Mouse (Mus musculus) MEL (cell line): ENCODE measurements at regions not wholly inside any gene's neighbourhood (a gene's known extent, or its start where the extent isn't known, plus 50 kb on each side); places are given as distances from the start of the nearest gene placed in this dataset.

Source experiments
- DNase-seq: peaks from one replicate; pipeline ENCODE4 v3.0.0; 2011; ENCODE audit warnings: low read depth, low spot score
- H3K27ac ChIP-seq: 2 replicates; pipeline ENCODE4 v1.5.1; 2012; ENCODE audit warnings: low read depth, mild to moderate bottlenecking, control low read depth, low read length, moderate library complexity; ENCODE audit not compliant: control insufficient read depth
- H3K27me3 ChIP-seq, 2 experiments: fragments of 150-350 bp in 1 of 2; sonication (generic) in 1 of 2; 2 replicates each; pipeline ENCODE4 v1.6.1; 2012; ENCODE audit warnings: low read length in 2 of 2, mild to moderate bottlenecking in 2 of 2, improper control_type of control experiment in 1 of 2, moderate library complexity in 1 of 2; ENCODE audit not compliant: insufficient read depth in 2 of 2, control insufficient read depth in 1 of 2
- H3K36me3 ChIP-seq, 2 experiments: 2 replicates each; pipeline ENCODE4 v1.6.1; 2012 to 2014; ENCODE audit warnings: low read length in 2 of 2, improper control_type of control experiment in 1 of 2, inconsistent platforms in 1 of 2, mild to moderate bottlenecking in 1 of 2; ENCODE audit not compliant: insufficient read depth in 2 of 2, control insufficient read depth in 1 of 2
- H3K4me1 ChIP-seq, 2 experiments: fragments of 150-350 bp in 1 of 2; sonication (generic) in 1 of 2; 2 replicates each; pipeline ENCODE4 v1.6.1; 2012; ENCODE audit warnings: low read length in 2 of 2, improper control_type of control experiment in 1 of 2, mild to moderate bottlenecking in 1 of 2; ENCODE audit not compliant: insufficient read depth in 2 of 2, control insufficient read depth in 1 of 2
- H3K4me3 ChIP-seq, 2 experiments: fragments of 150-350 bp in 1 of 2; sonication (generic) in 1 of 2; 2 replicates each; pipeline ENCODE4 v1.5.1; 2012; ENCODE audit warnings: low read depth in 2 of 2, low read length in 2 of 2, mild to moderate bottlenecking in 2 of 2, moderate library complexity in 2 of 2, control low read depth in 1 of 2, improper control_type of control experiment in 1 of 2; ENCODE audit not compliant: control insufficient read depth in 1 of 2, insufficient read depth in 1 of 2
- H3K79me2 ChIP-seq: 2 replicates; pipeline ENCODE4 v1.6.1; 2012; ENCODE audit warnings: mild to moderate bottlenecking, low read length, moderate library complexity; ENCODE audit not compliant: control insufficient read depth, poor library complexity, insufficient read depth
- H3K9ac ChIP-seq: 2 replicates; pipeline ENCODE4 v1.6.1; 2012; ENCODE audit warnings: low read depth, mild to moderate bottlenecking, control low read depth, low read length, moderate library complexity; ENCODE audit not compliant: control insufficient read depth, poor library complexity, severe bottlenecking
- H3K9me3 ChIP-seq: fragments of 150-350 bp; sonication (generic); replicated peaks from 2 replicates; pipeline ENCODE4 v1.6.1; 2012; ENCODE audit warnings: mild to moderate bottlenecking, low read length, improper control_type of control experiment, moderate library complexity; ENCODE audit not compliant: insufficient read depth
- CHD2 ChIP-seq: IDR thresholded peaks from 2 replicates; pipeline ENCODE4 v1.6.1; 2011; ENCODE audit warnings: low read length, improper control_type of control experiment
- CTCF ChIP-seq, 3 experiments: IDR thresholded peaks in 2 of 3; conservative IDR thresholded peaks in 1 of 3; 2 replicates each; pipeline ENCODE4 v1.5.1; 2011 to 2012; ENCODE audit warnings: low read length in 3 of 3, low read depth in 2 of 3, mild to moderate bottlenecking in 2 of 3, improper control_type of control experiment in 1 of 3, inconsistent platforms in 1 of 3, mixed read lengths in 1 of 3, moderate library complexity in 1 of 3; ENCODE audit not compliant: control insufficient read depth in 1 of 3, insufficient read depth in 1 of 3, poor library complexity in 1 of 3, severe bottlenecking in 1 of 3
- E2F4 ChIP-seq: IDR thresholded peaks from 2 replicates; pipeline ENCODE4 v1.6.1; 2011; ENCODE audit warnings: low read depth, low read length, improper control_type of control experiment, borderline replicate concordance
- EP300 ChIP-seq, 2 experiments: IDR thresholded peaks; 2 replicates each; pipeline ENCODE4 v1.6.1; 2011; ENCODE audit warnings: improper control_type of control experiment in 2 of 2, low read length in 2 of 2, low read depth in 1 of 2, mild to moderate bottlenecking in 1 of 2
- ETS1 ChIP-seq: IDR thresholded peaks from 2 replicates; pipeline ENCODE4 v1.6.1; 2012; ENCODE audit warnings: low read depth, mild to moderate bottlenecking, inconsistent platforms, low read length, improper control_type of control experiment, moderate library complexity
- MEF2A ChIP-seq: IDR thresholded peaks from 2 replicates; pipeline ENCODE4 v1.6.1; 2014; ENCODE audit warnings: low read depth, mild to moderate bottlenecking, inconsistent platforms, low read length, improper control_type of control experiment; ENCODE audit not compliant: poor library complexity, insufficient replicate concordance, severe bottlenecking; ENCODE audit errors: extremely low read depth
- NELFE ChIP-seq: IDR thresholded peaks from 2 replicates; pipeline ENCODE4 v1.6.1; 2011; ENCODE audit warnings: low read depth, low read length, improper control_type of control experiment
- NRF1 ChIP-seq: IDR thresholded peaks from 2 replicates; pipeline ENCODE4 v1.6.1; 2014; ENCODE audit warnings: low read depth, mild to moderate bottlenecking, inconsistent platforms, low read length, improper control_type of control experiment, moderate library complexity; ENCODE audit not compliant: poor library complexity, insufficient read depth, severe bottlenecking
- POLR2A ChIP-seq, 2 experiments: IDR thresholded peaks; 2 replicates each; pipeline ENCODE4 v1.6.1; 2011 to 2012; ENCODE audit warnings: low read length in 2 of 2, mild to moderate bottlenecking in 2 of 2, control low read depth in 1 of 2, improper control_type of control experiment in 1 of 2, low read depth in 1 of 2, moderate library complexity in 1 of 2; ENCODE audit not compliant: control insufficient read depth in 1 of 2, insufficient read depth in 1 of 2, poor library complexity in 1 of 2
- POLR2AphosphoS5 ChIP-seq: IDR thresholded peaks from 2 replicates; pipeline ENCODE4 v1.6.1; 2012; ENCODE audit warnings: low read depth, borderline replicate concordance, mild to moderate bottlenecking, inconsistent platforms, low read length, moderate library complexity, mixed read lengths
- SMC3 ChIP-seq: IDR thresholded peaks from 2 replicates; pipeline ENCODE4 v1.6.1; 2011; ENCODE audit warnings: low read depth, low read length, improper control_type of control experiment
- TAL1 ChIP-seq: IDR thresholded peaks from 2 replicates; pipeline ENCODE4 v1.6.1; 2012; ENCODE audit warnings: mild to moderate bottlenecking, inconsistent platforms, low read length, moderate library complexity, mixed read lengths
- TBP ChIP-seq: IDR thresholded peaks from 2 replicates; pipeline ENCODE4 v1.8.0; 2011; ENCODE audit warnings: low read depth, low read length, improper control_type of control experiment
- TCF12 ChIP-seq: IDR thresholded peaks from 2 replicates; pipeline ENCODE4 v1.6.1; 2014; ENCODE audit warnings: low read depth, mild to moderate bottlenecking, inconsistent platforms, low read length, improper control_type of control experiment, moderate library complexity
- ZC3H11A ChIP-seq: IDR thresholded peaks from 2 replicates; pipeline ENCODE4 v1.6.1; 2012; ENCODE audit warnings: low read depth, mild to moderate bottlenecking, inconsistent platforms, low read length, improper control_type of control experiment
- ZNF384 ChIP-seq: IDR thresholded peaks from 2 replicates; pipeline ENCODE4 v1.6.1; 2012; ENCODE audit warnings: low read depth, mild to moderate bottlenecking, inconsistent platforms, low read length, improper control_type of control experiment

- TF ChIP-seq SMC3 = no peak
Observed at GRCm38 (mm10) chr11:93672025-93672424, 213.5 kb downstream of the Utp18 start (continued).

GRCm38 (mm10) chr11:93661657-93662056 is 223.9 kb downstream of the Utp18 start:
- DNase-seq = no peak
- H3K9me3 ChIP-seq = no peaks in the 10 kb centered on the region
- no peak for TF ChIP-seq POLR2A (IDR thresholded peaks at IDR 0.05; ENCODE audit: control insufficient read depth in 1 of 2, insufficient read depth in 1 of 2, low read depth in 1 of 2, low read length in 2 of 2, poor library complexity in 1 of 2)
- no peak for TF ChIP-seq TBP
- TF ChIP-seq POLR2AphosphoS5 = no peak
- no peak for TF ChIP-seq CTCF (IDR thresholded peaks at IDR 0.05 in 2 of 3, conservative IDR thresholded peaks at IDR 0.05 in 1 of 3; ENCODE audit: control insufficient read depth in 1 of 3, insufficient read depth in 1 of 3, low read depth in 2 of 3, low read length in 3 of 3, poor library complexity in 1 of 3, severe bottlenecking in 1 of 3)
- TF ChIP-seq SMC3 = no peak
- TF ChIP-seq E2F4 = no peak
- TF ChIP-seq NELFE = no peak
- no peak for TF ChIP-seq ZC3H11A
- no peak for TF ChIP-seq TCF12
- no peak for TF ChIP-seq MEF2A
- no peak for TF ChIP-seq EP300 (IDR thresholded peaks at IDR 0.05; ENCODE audit: low read depth in 1 of 2, low read length in 2 of 2)
- no peaks in the 10 kb centered on the region for H3K4me1 ChIP-seq
- H3K27ac ChIP-seq = no peak overlapping the region
- H3K4me3 ChIP-seq = no peak overlapping the region
- no peak overlapping the region for H3K9ac ChIP-seq
- H3K79me2 ChIP-seq = no peaks in the 10 kb centered on the region
- H3K36me3 ChIP-seq = no peaks in the 10 kb centered on the region
- H3K27me3 ChIP-seq = no peaks in the 10 kb centered on the region

- DNase-seq = no peak
- Histone ChIP-seq H3K4me1 (no peaks in the 10 kb centered on the region), H3K27ac (no peak overlapping the region), H3K9me3 (no peaks in the 10 kb centered on the region), H3K79me2 (no peaks in the 10 kb centered on the region), H3K36me3 (no peaks in the 10 kb centered on the region), H3K9ac (no peak overlapping the region), H3K4me3 (no peak overlapping the region), H3K27me3 (no peaks in the 10 kb centered on the region)
- TF ChIP-seq CHD2 (no peak), POLR2A (IDR thresholded peaks at IDR 0.05; ENCODE audit: control insufficient read depth in 1 of 2, insufficient read depth in 1 of 2, low read depth in 1 of 2, low read length in 2 of 2, poor library complexity in 1 of 2) (no peak), CTCF (IDR thresholded peaks at IDR 0.05 in 2 of 3, conservative IDR thresholded peaks at IDR 0.05 in 1 of 3; ENCODE audit: control insufficient read depth in 1 of 3, insufficient read depth in 1 of 3, low read depth in 2 of 3, low read length in 3 of 3, poor library complexity in 1 of 3, severe bottlenecking in 1 of 3) (no peak), TBP (no peak), ZNF384 (no peak), TAL1 (no peak), NRF1 (no peak), ZC3H11A (no peak), ETS1 (no peak)
Observed at GRCm38 (mm10) chr11:93660379-93660778, 225.2 kb downstream of the Utp18 start.
